Mouse (Mus musculus) midbrain, embryonic 10.5 days (tissue): ENCODE measurements at regions not wholly inside any gene's neighbourhood (a gene's known extent, or its start where the extent isn't known, plus 50 kb on each side); places are given as distances from the start of the nearest gene placed in this dataset.

Experiments used
- DNase-seq: peaks from one replicate; pipeline ENCODE4 v3.0.0-alpha.2; 2017; ENCODE audit warnings: low spot score
- H3K27ac ChIP-seq: fragments of 300-500 bp; sonication (generic); replicated peaks from 2 replicates; pipeline ENCODE4 v1.5.1; 2016; ENCODE audit warnings: mild to moderate bottlenecking
- H3K27me3 ChIP-seq: fragments of 300-500 bp; sonication (generic); 2 replicates; pipeline ENCODE4 v1.6.1; 2016; ENCODE audit warnings: low read depth, mild to moderate bottlenecking; ENCODE audit not compliant: poor library complexity, severe bottlenecking
- H3K36me3 ChIP-seq: fragments of 300-500 bp; sonication (generic); 2 replicates; pipeline ENCODE4 v1.6.1; 2016; ENCODE audit warnings: mild to moderate bottlenecking, moderate library complexity
- H3K4me1 ChIP-seq: fragments of 300-500 bp; sonication (generic); 2 replicates; pipeline ENCODE4 v1.6.1; 2016
- H3K4me3 ChIP-seq: fragments of 300-500 bp; sonication (generic); 2 replicates; pipeline ENCODE4 v1.5.1; 2016; ENCODE audit warnings: mild to moderate bottlenecking, moderate library complexity
- H3K9me3 ChIP-seq: fragments of 300-500 bp; sonication (generic); replicated peaks from 2 replicates; pipeline ENCODE4 v1.6.1; 2016; ENCODE audit warnings: mild to moderate bottlenecking
- WGBS: fragments of 180-500 bp; shearing (Covaris S2); methylation state at CpG from one replicate; pipeline ENCODE4 v1.1.7; 2016; 5-methylcytosine and 5-hydroxymethylcytosine counted together

- Histone ChIP-seq H3K27me3 (no peaks in the 10 kb centered on the region), H3K36me3 (no peaks in the 10 kb centered on the region), H3K4me1 (no peaks in the 10 kb centered on the region), H3K4me3 (no peak overlapping the region), H3K9me3 (no peaks in the 10 kb centered on the region), H3K27ac (no peak overlapping the region)
- WGBS: 89% methylated on average over 12 of the region's 12 CpGs
- no peak for DNase-seq
Observed at GRCm38 (mm10) chr2:162791374-162792098, 130.6 kb upstream of the Ptprt start.

- no peaks in the 10 kb centered on the region for H3K27me3 ChIP-seq
- H3K4me3 ChIP-seq: no peak overlapping the region
- no peaks in the 10 kb centered on the region for H3K4me1 ChIP-seq
- DNase-seq: no peak
- WGBS: 84% methylated on average over 8 of the region's 8 CpGs
- H3K9me3 ChIP-seq: no peaks in the 10 kb centered on the region
- no peaks in the 10 kb centered on the region for H3K36me3 ChIP-seq
- H3K27ac ChIP-seq: no peak overlapping the region
Observed at GRCm38 (mm10) chr2:162784176-162784813, 123.3 kb upstream of the Ptprt start.

- Histone ChIP-seq H3K4me1 (peaks cover 2% of the 10 kb centered on the region; the same call in 1 of the 2 replicates), H3K27ac (no peak overlapping the region), H3K4me3 (no peak overlapping the region), H3K27me3 (no peaks in the 10 kb centered on the region), H3K36me3 (no peaks in the 10 kb centered on the region), H3K9me3 (no peaks in the 10 kb centered on the region)
- 88% methylated on average over 6 of the region's 6 CpGs for WGBS
- DNase-seq: no peak
Observed at GRCm38 (mm10) chr2:162781599-162781998, 120.7 kb upstream of the Ptprt start.

GRCm38 (mm10) chr2:162776542-162776941 is 115.6 kb upstream of the Ptprt start:
- no peak for DNase-seq
- WGBS: 85% methylated on average over 5 of the region's 5 CpGs
- H3K9me3 ChIP-seq: no peaks in the 10 kb centered on the region
- no peaks in the 10 kb centered on the region for H3K36me3 ChIP-seq
- H3K4me1 ChIP-seq: peaks cover 4% of the 10 kb centered on the region; the same call in 1 of the 2 replicates
- no peak overlapping the region for H3K27ac ChIP-seq
- no peaks in the 10 kb centered on the region for H3K27me3 ChIP-seq
- H3K4me3 ChIP-seq: no peak overlapping the region

- Histone ChIP-seq H3K4me3 (no peak overlapping the region), H3K9me3 (no peaks in the 10 kb centered on the region), H3K36me3 (no peaks in the 10 kb centered on the region), H3K27me3 (no peaks in the 10 kb centered on the region), H3K27ac (no peak overlapping the region), H3K4me1 (peaks cover 4% of the 10 kb centered on the region; the same call in 1 of the 2 replicates)
- no peak for DNase-seq
- WGBS: 94% methylated on average over 5 of the region's 5 CpGs
Observed at GRCm38 (mm10) chr2:162772520-162772919, 111.6 kb upstream of the Ptprt start.

GRCm38 (mm10) chr2:162769711-162770428 is 108.9 kb upstream of the Ptprt start:
- DNase-seq: no peak
- H3K27ac ChIP-seq: no peak overlapping the region
- WGBS: 86% methylated on average over 6 of the region's 6 CpGs
- no peak overlapping the region for H3K4me3 ChIP-seq
- no peaks in the 10 kb centered on the region for H3K27me3 ChIP-seq
- H3K36me3 ChIP-seq: no peaks in the 10 kb centered on the region
- H3K4me1 ChIP-seq: no peaks in the 10 kb centered on the region
- H3K9me3 ChIP-seq: no peaks in the 10 kb centered on the region

GRCm38 (mm10) chr2:162764059-162764458 is 103.1 kb upstream of the Ptprt start:
- H3K27ac ChIP-seq: no peak overlapping the region
- no peaks in the 10 kb centered on the region for H3K27me3 ChIP-seq
- 86% methylated on average over 6 of the region's 6 CpGs for WGBS
- no peak overlapping the region for H3K4me3 ChIP-seq
- no peaks in the 10 kb centered on the region for H3K9me3 ChIP-seq
- no peaks in the 10 kb centered on the region for H3K36me3 ChIP-seq
- DNase-seq: no peak
- H3K4me1 ChIP-seq: no peaks in the 10 kb centered on the region

- no peak for DNase-seq
- Histone ChIP-seq H3K4me3 (no peak overlapping the region), H3K4me1 (no peaks in the 10 kb centered on the region), H3K9me3 (no peaks in the 10 kb centered on the region), H3K36me3 (no peaks in the 10 kb centered on the region), H3K27me3 (no peaks in the 10 kb centered on the region), H3K27ac (no peak overlapping the region)
- WGBS: 84% methylated on average over 5 of the region's 5 CpGs
Observed at GRCm38 (mm10) chr2:162740523-162740922, 79.6 kb upstream of the Ptprt start.

GRCm38 (mm10) chr2:162735761-162736160 is 74.8 kb upstream of the Ptprt start:
- no peak overlapping the region for H3K27ac ChIP-seq
- WGBS: 78% methylated on average over 3 of the region's 3 CpGs
- H3K9me3 ChIP-seq: no peaks in the 10 kb centered on the region
- H3K4me3 ChIP-seq: no peak overlapping the region
- no peaks in the 10 kb centered on the region for H3K27me3 ChIP-seq
- H3K36me3 ChIP-seq: no peaks in the 10 kb centered on the region
- no peaks in the 10 kb centered on the region for H3K4me1 ChIP-seq
- DNase-seq: no peak

GRCm38 (mm10) chr2:162734286-162734685 is 73.3 kb upstream of the Ptprt start:
- 89% methylated on average over 4 of the region's 4 CpGs for WGBS
- Histone ChIP-seq H3K27ac (no peak overlapping the region), H3K4me1 (no peaks in the 10 kb centered on the region), H3K36me3 (no peaks in the 10 kb centered on the region), H3K27me3 (no peaks in the 10 kb centered on the region), H3K9me3 (no peaks in the 10 kb centered on the region), H3K4me3 (no peak overlapping the region)
- no peak for DNase-seq

GRCm38 (mm10) chr2:162720016-162720415 is 59.1 kb upstream of the Ptprt start:
- no peak for DNase-seq
- WGBS: 65% methylated on average over 3 of the region's 3 CpGs
- Histone ChIP-seq H3K4me1 (no peaks in the 10 kb centered on the region), H3K27me3 (no peaks in the 10 kb centered on the region), H3K9me3 (no peaks in the 10 kb centered on the region), H3K27ac (no peak overlapping the region), H3K36me3 (no peaks in the 10 kb centered on the region), H3K4me3 (no peak overlapping the region)

- H3K4me1 ChIP-seq: no peaks in the 10 kb centered on the region
- no peaks in the 10 kb centered on the region for H3K27me3 ChIP-seq
- DNase-seq: no peak
- H3K9me3 ChIP-seq: no peaks in the 10 kb centered on the region
- WGBS: 83% methylated on average over 7 of the region's 7 CpGs
- H3K4me3 ChIP-seq: no peak overlapping the region
- no peak overlapping the region for H3K27ac ChIP-seq
- H3K36me3 ChIP-seq: no peaks in the 10 kb centered on the region
Observed at GRCm38 (mm10) chr2:162718466-162718865, 57.5 kb upstream of the Ptprt start.

GRCm38 (mm10) chr2:162714976-162715375 is 54.0 kb upstream of the Ptprt start:
- WGBS: 84% methylated on average over 8 of the region's 8 CpGs
- Histone ChIP-seq H3K36me3 (no peaks in the 10 kb centered on the region), H3K9me3 (no peaks in the 10 kb centered on the region), H3K4me1 (no peaks in the 10 kb centered on the region), H3K27me3 (no peaks in the 10 kb centered on the region), H3K4me3 (no peak overlapping the region), H3K27ac (no peak overlapping the region)
- DNase-seq: no peak
